Mouse (Mus musculus) stomach, postnatal 0 days (tissue): Measurements from ENCODE around the gene Gm8237. TPM values are rescaled to one million over a fixed set of nuclear protein-coding genes. Genes with fewer than 3 reads are reported as not detected.
"Not testable (repeated sequence)": the region's sequence is repeated elsewhere in the genome, so short reads cannot be mapped to it uniquely, and the experiment has no call there.

Source experiments
- ATAC-seq: fragments of 200-750 bp; cut with Nextera tagmentation; 2 replicates; pipeline ENCODE4 v1.8.0; 2017; ENCODE audit not compliant: low FRiP score, low TSS enrichment
- DNase-seq: peaks from one replicate; pipeline ENCODE4 v3.0.0-alpha.2; 2016; ENCODE audit warnings: low spot score
- H3K27ac ChIP-seq: fragments of 300-500 bp; sonication (generic); replicated peaks from 2 replicates; pipeline ENCODE4 v1.5.1; 2014; ENCODE audit warnings: mild to moderate bottlenecking, control low read depth
- H3K27me3 ChIP-seq: fragments of 300-500 bp; sonication (generic); 2 replicates; pipeline ENCODE4 v1.6.1; 2014; ENCODE audit warnings: low read length; ENCODE audit not compliant: control insufficient read depth, insufficient read depth
- H3K36me3 ChIP-seq: fragments of 300-500 bp; sonication (generic); 2 replicates; pipeline ENCODE4 v1.6.1; 2014; ENCODE audit warnings: low read length, mixed read lengths; ENCODE audit not compliant: control insufficient read depth, insufficient read depth
- H3K4me1 ChIP-seq: fragments of 300-500 bp; sonication (generic); replicated peaks from 2 replicates; pipeline ENCODE4 v1.6.1; 2014; ENCODE audit warnings: antibody characterized with exemption; ENCODE audit not compliant: control insufficient read depth, insufficient read depth
- H3K4me2 ChIP-seq: fragments of 300-500 bp; sonication (generic); replicated peaks from 2 replicates; pipeline ENCODE4 v1.6.1; 2014; ENCODE audit warnings: low read depth, mild to moderate bottlenecking, control low read depth, moderate library complexity
- H3K4me3 ChIP-seq: fragments of 300-500 bp; sonication (generic); 2 replicates; pipeline ENCODE4 v1.5.1; 2014; ENCODE audit warnings: low read depth, low read length, control low read depth
- H3K9ac ChIP-seq: fragments of 300-500 bp; sonication (generic); 2 replicates; pipeline ENCODE4 v1.6.1; 2014; ENCODE audit warnings: mild to moderate bottlenecking, low read length, control low read depth, mixed read lengths
- H3K9me3 ChIP-seq: fragments of 300-500 bp; sonication (generic); 2 replicates; pipeline ENCODE4 v1.6.1; 2016; ENCODE audit warnings: low read length; ENCODE audit not compliant: control insufficient read depth
- CTCF ChIP-seq: IDR thresholded peaks from 2 replicates; pipeline ENCODE4 v1.5.1; 2016; ENCODE audit warnings: antibody characterized with exemption, low read depth, mild to moderate bottlenecking, moderate library complexity
- WGBS: fragments of 180-500 bp; shearing (Covaris S2); extraction: QIAGEN DNeasy Blood & Tissue Kit; methylation state at CpG from one replicate; pipeline ENCODE4 v1.1.7; 2014; 5-methylcytosine and 5-hydroxymethylcytosine counted together
- polyA plus RNA-seq: library from polyadenylated mRNA; unstranded; fragments of >200 nt; fragmentation: Nextera tagmentation; extraction: Ambion mirVana; gene quantifications from 2 replicates; pipeline ENCODE4 v1.2.1, GENCODE M21; 2015

Gene Gm8237
- polyA plus RNA-seq = 0.11 and 0.25 TPM in 2 replicates

DNA sequence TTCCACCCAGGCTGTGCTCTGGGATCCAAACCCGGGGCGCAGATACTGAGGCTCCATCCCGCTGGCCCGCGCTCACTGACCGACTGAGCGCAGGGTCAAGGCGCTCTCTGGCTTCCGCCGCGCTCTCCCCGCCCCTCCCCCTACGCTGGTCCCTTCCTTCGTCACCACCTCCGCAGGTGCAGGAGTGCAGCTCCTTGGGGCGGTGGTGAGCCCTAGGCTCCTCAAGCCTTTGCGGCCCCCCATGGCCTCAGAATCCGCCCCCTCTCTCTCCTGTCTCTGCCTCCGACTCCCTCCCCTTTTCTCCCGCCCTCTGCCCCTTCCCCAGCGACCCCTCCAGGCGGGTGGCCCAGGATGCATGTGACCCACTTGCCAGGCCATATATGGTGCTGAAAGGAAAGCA is at the start of gene Gm8237:
Gene Gm8237 (minus strand): TSS at position 142 of the 400 bp plus-strand sequence.
- WGBS = 2% methylated on average over 12 of the region's 22 CpGs
- DNase-seq = peak; percentile 15
- H3K4me3 ChIP-seq = peak within 1 kb of the TSS; percentile 20
- not testable (repeated sequence) for H3K9me3 ChIP-seq, ATAC-seq, H3K27ac ChIP-seq, H3K4me1 ChIP-seq, H3K9ac ChIP-seq, H3K27me3 ChIP-seq, H3K36me3 ChIP-seq
- peak within 1 kb of the TSS; percentile 44 for H3K4me2 ChIP-seq

DNA sequence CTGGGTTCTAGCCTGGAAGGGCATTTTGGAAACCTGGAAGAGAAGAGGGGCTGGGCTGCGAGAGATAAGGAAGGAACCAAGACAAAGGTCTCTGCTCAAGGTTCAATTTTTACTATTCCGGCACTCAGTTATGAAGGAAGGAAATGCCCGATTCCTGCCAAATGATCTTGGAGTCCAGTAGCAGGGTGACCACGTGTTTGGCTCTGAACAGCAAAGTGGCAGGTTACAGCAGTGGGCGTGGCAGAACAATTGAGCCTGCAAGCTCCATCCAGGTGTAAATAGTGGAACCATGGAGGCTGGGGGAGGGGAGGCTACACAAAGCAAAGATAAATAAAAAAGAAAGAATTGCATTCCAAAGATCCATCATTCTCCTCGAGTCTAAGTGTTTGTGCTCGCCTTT is 43.1 kb upstream of the Gm8237 start:
- H3K27ac ChIP-seq, ATAC-seq, H3K9me3 ChIP-seq, H3K4me3 ChIP-seq, H3K27me3 ChIP-seq, H3K4me2 ChIP-seq, H3K36me3 ChIP-seq, H3K4me1 ChIP-seq, H3K9ac ChIP-seq, DNase-seq: not testable (repeated sequence)
- 55% methylated on average over 7 of the region's 7 CpGs for WGBS

DNA sequence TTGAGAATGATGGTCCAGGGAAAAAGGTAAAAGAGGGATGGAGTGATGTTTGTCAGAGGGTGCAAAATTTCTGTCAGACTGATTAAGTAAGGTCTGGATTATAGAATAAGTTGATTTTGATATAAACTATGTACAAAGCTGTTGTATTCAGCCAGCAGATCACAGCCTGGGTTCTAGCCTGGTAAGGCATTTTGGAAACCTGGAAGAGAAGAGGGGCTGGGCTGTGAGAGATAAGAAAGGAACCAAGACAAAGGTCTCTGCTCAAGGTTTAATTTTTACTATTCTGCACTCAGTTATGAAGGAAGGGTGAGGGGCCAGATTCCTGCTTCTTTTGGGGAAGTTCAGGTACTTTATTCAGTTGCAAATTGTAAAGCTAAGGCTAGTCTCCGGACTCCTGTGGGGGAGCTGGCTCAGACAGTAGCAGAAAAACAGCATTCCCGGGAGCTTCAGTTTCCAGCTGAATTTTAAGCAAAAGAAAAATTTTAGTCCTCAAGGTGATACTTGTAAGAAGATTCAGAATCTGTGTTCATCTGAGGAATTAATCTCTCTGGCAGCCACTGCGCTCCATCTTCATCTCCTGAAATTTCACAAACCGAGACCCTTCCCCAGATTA is 38.3 kb upstream of the Gm8237 start:
- H3K36me3 ChIP-seq, H3K9ac ChIP-seq, DNase-seq, ATAC-seq, H3K4me3 ChIP-seq, H3K9me3 ChIP-seq, H3K4me2 ChIP-seq, H3K27me3 ChIP-seq, H3K4me1 ChIP-seq, H3K27ac ChIP-seq: not testable (repeated sequence)
- WGBS = 78% methylated on average over 4 of the region's 4 CpGs

DNA sequence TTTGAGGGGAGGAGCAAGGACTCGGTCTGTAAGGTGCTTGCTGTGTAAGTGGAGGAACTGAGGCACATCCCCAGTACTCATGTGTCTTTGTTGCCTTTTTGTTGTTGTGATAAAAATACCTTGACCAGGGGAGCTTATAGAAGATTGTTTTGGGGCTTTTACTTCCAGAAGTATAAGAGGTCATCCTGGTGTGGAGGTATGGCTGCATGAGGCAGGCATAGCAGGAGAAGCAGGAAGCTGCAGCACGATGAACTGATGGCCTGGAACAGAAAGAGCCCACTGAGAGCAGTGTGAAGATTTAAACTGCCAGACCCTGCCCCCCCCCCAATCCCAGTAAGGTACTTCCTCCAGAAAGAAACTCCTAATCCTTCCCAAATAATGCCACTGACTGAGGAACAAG is 33.5 kb upstream of the Gm8237 start:
- ATAC-seq, H3K9me3 ChIP-seq, H3K27ac ChIP-seq, H3K4me2 ChIP-seq, H3K36me3 ChIP-seq, H3K9ac ChIP-seq, H3K4me3 ChIP-seq, H3K27me3 ChIP-seq, DNase-seq, H3K4me1 ChIP-seq: not testable (repeated sequence)
- 70% methylated on average over 2 of the region's 2 CpGs for WGBS

DNA sequence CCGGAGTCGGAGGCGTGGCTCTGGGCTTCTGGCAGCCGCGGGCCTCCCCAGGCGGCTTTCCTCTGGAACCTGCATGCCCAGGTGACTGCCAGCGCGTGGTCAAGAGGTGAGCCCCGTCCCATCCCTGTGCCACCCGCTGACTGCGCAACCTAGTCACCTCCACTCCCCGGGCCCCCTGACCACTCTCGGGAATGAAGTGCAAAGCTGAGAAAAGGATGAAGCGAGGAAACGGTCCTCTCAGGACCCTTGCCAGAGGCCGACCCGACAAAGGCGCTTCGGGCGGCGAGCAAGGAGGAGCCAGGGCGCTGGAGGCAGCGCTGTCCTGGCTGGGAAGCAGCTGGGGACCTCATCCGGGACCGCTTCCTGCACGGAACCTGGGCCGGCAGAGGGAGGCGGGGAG is 391 bp downstream of the Gm8237 start:
- Histone ChIP-seq H3K4me3 (peak overlapping the region; percentile 20), H3K4me2 (peak overlapping the region; percentile 44)
- not testable (repeated sequence) for ATAC-seq, H3K9me3 ChIP-seq, H3K4me1 ChIP-seq, H3K36me3 ChIP-seq, H3K27ac ChIP-seq, H3K27me3 ChIP-seq, H3K9ac ChIP-seq
- peak; percentile 11 for DNase-seq
- WGBS = 3% methylated on average over 19 of the region's 28 CpGs

DNA sequence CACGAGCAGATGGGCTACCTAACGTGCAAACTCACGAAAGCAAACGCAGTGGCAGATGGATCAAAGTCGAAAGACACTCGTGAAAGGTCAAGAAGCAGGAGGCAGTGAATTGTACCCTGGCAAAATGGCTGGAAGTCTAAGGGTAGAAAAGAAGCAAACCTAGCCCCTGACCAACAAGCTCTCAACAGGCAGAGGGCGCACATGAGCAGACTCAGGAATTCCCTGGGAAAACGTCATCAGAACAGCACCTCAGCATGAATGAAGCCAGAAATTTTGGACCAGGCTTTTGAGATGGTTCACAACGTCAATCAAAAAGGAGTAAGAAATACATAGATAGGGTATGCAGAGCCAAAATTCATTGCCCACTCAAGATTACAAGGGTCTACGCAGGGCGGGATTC is 1.0 kb downstream of the Gm8237 start:
- H3K4me2 ChIP-seq, H3K4me3 ChIP-seq, H3K9ac ChIP-seq, H3K9me3 ChIP-seq, H3K36me3 ChIP-seq, H3K27me3 ChIP-seq, H3K27ac ChIP-seq, H3K4me1 ChIP-seq, ATAC-seq: not testable (repeated sequence)
- TF ChIP-seq CTCF = peak; percentile 67
- WGBS = 19% methylated on average over 4 of the region's 11 CpGs
- peak; percentile 42 for DNase-seq

DNA sequence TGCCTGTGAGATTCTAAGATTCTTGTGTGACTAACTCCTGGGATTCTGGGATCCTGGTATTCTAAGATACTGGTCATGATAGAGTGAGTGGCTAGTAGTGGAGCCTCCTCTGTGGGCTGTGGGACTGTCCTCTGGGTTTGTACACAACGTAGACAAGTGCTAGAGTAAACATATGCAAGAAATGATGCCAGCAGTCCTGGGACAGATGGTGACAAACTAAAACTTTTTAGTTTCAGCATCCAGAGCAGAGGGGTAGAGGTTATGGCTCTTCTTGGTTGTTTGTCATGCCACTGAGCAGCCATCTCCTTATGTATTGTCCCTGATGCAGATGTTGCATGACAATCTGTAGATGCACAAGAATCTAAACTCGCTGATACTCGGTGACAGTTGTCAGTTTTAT is 24.3 kb downstream of the Gm8237 start:
- not testable (repeated sequence) for H3K36me3 ChIP-seq, H3K4me3 ChIP-seq, H3K9ac ChIP-seq, H3K27ac ChIP-seq, DNase-seq, ATAC-seq, H3K27me3 ChIP-seq, H3K4me2 ChIP-seq, H3K4me1 ChIP-seq, H3K9me3 ChIP-seq
- 77% methylated on average over 3 of the region's 3 CpGs for WGBS

DNA sequence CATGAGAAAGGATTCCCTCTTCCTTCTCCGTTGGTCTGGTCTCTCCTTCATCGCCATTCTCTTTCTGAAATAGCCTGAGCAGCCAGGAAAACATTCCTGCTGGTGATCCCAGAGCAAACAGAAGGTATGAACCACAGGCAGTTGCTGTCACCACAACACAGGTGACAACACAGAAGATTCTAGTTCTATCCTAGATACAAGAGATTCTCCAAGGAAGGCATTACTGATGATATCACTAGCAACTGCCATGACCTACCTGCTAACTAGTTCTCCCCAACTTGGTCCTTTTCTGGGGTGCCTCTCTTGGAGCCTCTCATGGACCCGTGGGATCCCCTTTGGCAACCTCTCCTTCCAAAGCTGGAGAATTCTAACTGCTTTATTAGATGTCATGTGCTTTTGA is 50.0 kb downstream of the Gm8237 start, which contains the start of gene Gm3424:
Gene Gm3424 (minus strand): TSS at position 101 of the 400 bp plus-strand sequence.
- H3K36me3 ChIP-seq, H3K4me2 ChIP-seq, H3K27ac ChIP-seq, H3K9me3 ChIP-seq, H3K4me1 ChIP-seq, H3K4me3 ChIP-seq, ATAC-seq, H3K27me3 ChIP-seq, DNase-seq, H3K9ac ChIP-seq: not testable (repeated sequence)
- no CpG with 5 or more reads among the region's 3 CpGs for WGBS

DNA sequence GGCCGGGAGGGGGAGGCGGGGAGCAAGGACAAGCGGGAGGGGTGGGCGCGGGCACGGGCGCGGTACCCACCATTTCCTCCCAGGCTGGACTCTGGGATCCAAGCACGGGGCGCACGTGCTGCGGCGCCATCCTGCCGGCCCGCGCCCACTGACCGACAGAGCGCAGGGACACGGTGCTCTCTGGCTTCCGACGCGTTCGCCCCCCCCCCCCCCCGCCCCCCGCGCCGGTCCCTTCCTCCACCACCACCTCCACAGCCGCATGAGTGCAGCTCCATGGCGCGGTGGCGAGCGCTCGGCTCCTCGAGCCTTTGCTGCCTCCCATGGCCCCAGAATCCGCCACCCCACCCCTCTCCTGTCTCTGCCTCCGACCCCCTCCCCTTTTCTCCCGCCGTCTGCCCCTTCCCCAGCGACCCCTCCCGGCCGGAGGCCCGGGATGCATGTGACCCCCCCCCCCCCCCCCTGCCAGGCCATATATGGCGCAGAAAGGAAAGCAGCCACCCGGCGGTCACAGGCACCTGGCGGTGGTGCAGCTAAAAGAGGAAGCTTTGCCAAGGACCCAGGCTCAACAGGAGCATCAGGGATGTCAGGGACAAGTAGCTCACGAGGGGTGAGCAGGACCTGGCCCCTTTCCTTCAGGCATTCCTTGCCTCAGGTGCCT is 67.4 kb downstream of the Gm8237 start:
- H3K9ac ChIP-seq, H3K4me2 ChIP-seq, H3K27me3 ChIP-seq, H3K4me3 ChIP-seq, ATAC-seq, H3K36me3 ChIP-seq, H3K9me3 ChIP-seq, H3K4me1 ChIP-seq, H3K27ac ChIP-seq, DNase-seq: not testable (repeated sequence)
- no CpG with 5 or more reads among the region's 47 CpGs for WGBS
